Mouse (Mus musculus) limb, embryonic 14.5 days (tissue): Measurements from ENCODE around the gene Gsk3a. TPM values are rescaled to one million over a fixed set of nuclear protein-coding genes. Genes with fewer than 3 reads are reported as not detected.

Source experiments
- ATAC-seq: fragments of 200-750 bp; cut with Nextera tagmentation; 2 replicates; pipeline ENCODE4 v1.8.0; 2017; ENCODE audit warnings: low read depth, moderate number of reproducible peaks, moderate TSS enrichment; ENCODE audit not compliant: low FRiP score
- DNase-seq: peaks from one replicate; pipeline ENCODE4 v3.0.0-alpha.2; 2015; ENCODE audit warnings: low spot score
- H3K27ac ChIP-seq: fragments of 300-500 bp; sonication (generic); replicated peaks from 2 replicates; pipeline ENCODE4 v1.5.1; 2014; ENCODE audit warnings: low read depth, mild to moderate bottlenecking, low read length, moderate library complexity, mixed read lengths
- H3K27me3 ChIP-seq: fragments of 300-500 bp; sonication (generic); 2 replicates; pipeline ENCODE4 v1.6.1; 2014; ENCODE audit warnings: low read length, mixed read lengths; ENCODE audit not compliant: control insufficient read depth, insufficient read depth
- H3K36me3 ChIP-seq: fragments of 300-500 bp; sonication (generic); 2 replicates; pipeline ENCODE4 v1.6.1; 2014; ENCODE audit warnings: mild to moderate bottlenecking, low read length, moderate library complexity, mixed read lengths; ENCODE audit not compliant: control insufficient read depth, insufficient read depth
- H3K4me1 ChIP-seq: fragments of 300-500 bp; sonication (generic); 2 replicates; pipeline ENCODE4 v1.6.1; 2014; ENCODE audit warnings: antibody characterized with exemption, low read length, mixed read lengths; ENCODE audit not compliant: control insufficient read depth, insufficient read depth
- H3K4me2 ChIP-seq: fragments of 300-500 bp; sonication (generic); replicated peaks from 2 replicates; pipeline ENCODE4 v1.6.1; 2014; ENCODE audit warnings: low read depth, mild to moderate bottlenecking, low read length, moderate library complexity; ENCODE audit not compliant: severe bottlenecking
- H3K4me3 ChIP-seq: fragments of 300-500 bp; sonication (generic); replicated peaks from 2 replicates; pipeline ENCODE4 v1.5.1; 2014; ENCODE audit warnings: low read length
- H3K9ac ChIP-seq: fragments of 300-500 bp; sonication (generic); 2 replicates; pipeline ENCODE4 v1.6.1; 2014; ENCODE audit warnings: mild to moderate bottlenecking, low read depth, low read length, moderate library complexity; ENCODE audit not compliant: severe bottlenecking
- H3K9me3 ChIP-seq: fragments of 300-500 bp; sonication (generic); 2 replicates; pipeline ENCODE4 v1.6.1; 2016; ENCODE audit warnings: low read length; ENCODE audit not compliant: control insufficient read depth
- POLR2A ChIP-seq: fragments of 200-500 bp; IDR thresholded peaks from 2 replicates; pipeline ENCODE4 v1.8.0; 2012; ENCODE audit warnings: inconsistent platforms, mild to moderate bottlenecking, moderate library complexity, borderline replicate concordance; ENCODE audit not compliant: insufficient read depth, insufficient read length; ENCODE audit errors: extremely low read depth
- WGBS: fragments of 180-500 bp; shearing (Covaris S2); extraction: QIAGEN DNeasy Blood & Tissue Kit; methylation state at CpG from one replicate; pipeline ENCODE4 v1.1.7; 2014; 5-methylcytosine and 5-hydroxymethylcytosine counted together
- polyA plus RNA-seq, 2 experiments: library from polyadenylated mRNA; depleted of rRNA in 1 of 2; stranded (reverse) in 1 of 2; unstranded in 1 of 2; fragments of >200 nt; fragmentation: Nextera tagmentation in 1 of 2; extraction: Ambion mirVana in 1 of 2; gene quantifications; 2 replicates each; pipeline versions ENCODE4 v1.2.1 to v1.2.3; 2012 to 2014

The Gsk3a gene
- polyA plus RNA-seq, 2 experiments, result 16.3 to 155 TPM

- 90% methylated on average over 30 of the region's 30 CpGs for WGBS
- peak overlapping the region; percentile 95; the same call in 1 of the 2 replicates for H3K4me2 ChIP-seq
These were observed 7.1 kb upstream of the Gsk3a start for GRCm38 (mm10) chr7:25244562-25245369.

GRCm38 (mm10) chr7:25243361-25243760 lies 5.7 kb upstream of the Gsk3a start:
- no peak for ATAC-seq
- H3K4me1 ChIP-seq, result peaks cover 45% of the 10 kb centered on the region
- DNase-seq, result no peak
- H3K27ac ChIP-seq, result no peak overlapping the region
- WGBS, result 92% methylated on average over 4 of the region's 4 CpGs
- no peak overlapping the region for H3K4me2 ChIP-seq
- H3K36me3 ChIP-seq, result peaks cover 46% of the 10 kb centered on the region
- no peak for TF ChIP-seq POLR2A
- no peaks in the 10 kb centered on the region for H3K9me3 ChIP-seq
- no peaks in the 10 kb centered on the region for H3K27me3 ChIP-seq
- H3K9ac ChIP-seq, result no peak overlapping the region
- H3K4me3 ChIP-seq, result no peak overlapping the region

More at GRCm38 (mm10) chr7:25244562-25245369, 7.1 kb upstream of the Gsk3a start:
- Histone ChIP-seq H3K9ac (no peak overlapping the region), H3K27ac (no peak overlapping the region), H3K9me3 (no peaks in the 10 kb centered on the region), H3K4me3 (no peak overlapping the region), H3K27me3 (no peaks in the 10 kb centered on the region), H3K36me3 (peaks cover 46% of the 10 kb centered on the region), H3K4me1 (peaks cover 40% of the 10 kb centered on the region)
- TF ChIP-seq POLR2A, result no peak
- DNase-seq (no peak), ATAC-seq (no peak)

DNA sequence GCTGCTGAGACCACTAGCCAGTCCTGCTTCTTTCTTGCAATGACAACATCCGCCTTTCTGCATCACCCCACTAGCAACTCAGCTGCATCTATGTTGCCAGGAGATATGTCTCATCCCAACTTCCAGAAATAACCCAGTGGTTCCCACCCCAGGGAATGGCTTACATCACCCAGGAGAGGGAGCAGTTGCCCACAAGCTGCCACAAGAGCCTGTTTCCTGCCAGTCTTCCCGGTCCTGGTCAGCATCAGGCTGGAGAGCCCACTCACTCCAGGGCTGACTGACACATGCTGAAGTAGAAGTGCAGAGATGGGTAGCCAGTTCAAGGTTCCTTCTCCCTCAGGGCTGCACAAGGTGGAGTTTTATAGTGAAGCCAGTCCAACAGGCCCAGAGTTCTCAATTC lies 3.4 kb upstream of the Gsk3a start:
- 25% methylated on average over 2 of the region's 2 CpGs for WGBS
- Histone ChIP-seq H3K4me2 (no peak overlapping the region), H3K4me1 (peaks cover 28% of the 10 kb centered on the region), H3K27me3 (no peaks in the 10 kb centered on the region), H3K36me3 (peaks cover 42% of the 10 kb centered on the region), H3K27ac (no peak overlapping the region; the same call in 1 of the 2 replicates), H3K9me3 (no peaks in the 10 kb centered on the region), H3K9ac (no peak overlapping the region), H3K4me3 (no peak overlapping the region)
- ATAC-seq (no peak), DNase-seq (no peak)
- no peak for TF ChIP-seq POLR2A

- Histone ChIP-seq H3K4me2 (no peak overlapping the region), H3K4me3 (no peak overlapping the region), H3K27ac (no peak overlapping the region; the same call in 1 of the 2 replicates), H3K9ac (no peak overlapping the region), H3K9me3 (no peaks in the 10 kb centered on the region), H3K36me3 (peaks cover 39% of the 10 kb centered on the region), H3K27me3 (no peaks in the 10 kb centered on the region), H3K4me1 (peaks cover 24% of the 10 kb centered on the region)
- no peak for ATAC-seq
- WGBS, result 63% methylated on average over 7 of the region's 7 CpGs
- no peak for TF ChIP-seq POLR2A
- DNase-seq, result no peak
These were observed 3.0 kb upstream of the Gsk3a start for GRCm38 (mm10) chr7:25240631-25241030.

- 0 out of 2 replicates have a peak, but pooled peaks have one; percentile 17 for TF ChIP-seq POLR2A
- 2% methylated on average over 30 of the region's 30 CpGs for WGBS
- H3K9ac ChIP-seq, result no peak overlapping the region
These were observed 1.4 kb upstream of the Gsk3a start for GRCm38 (mm10) chr7:25238829-25239623.

More at GRCm38 (mm10) chr7:25238829-25239623, 1.4 kb upstream of the Gsk3a start:
- ATAC-seq, result peak; percentile 49
- Histone ChIP-seq H3K27me3 (no peaks in the 10 kb centered on the region), H3K36me3 (peaks cover 32% of the 10 kb centered on the region), H3K4me1 (peaks cover 10% of the 10 kb centered on the region; the same call in 1 of the 2 replicates), H3K27ac (peak overlapping the region; percentile 70), H3K4me3 (peak overlapping the region; percentile 94), H3K9me3 (no peaks in the 10 kb centered on the region), H3K4me2 (peak overlapping the region; percentile 59)
- peak; percentile 94 for DNase-seq
